Mouse (Mus musculus) testis, adult 2 months (tissue): ENCODE results near the gene Vkorc1.
A peak's percentile ranks its signal among the peaks of the same experiment; 100 is the strongest.

Source experiments
- CTCF ChIP-seq: fragments of 200-500 bp; IDR thresholded peaks from 2 replicates; pipeline ENCODE4 v1.5.1; 2012; ENCODE audit warnings: low read depth, mild to moderate bottlenecking, inconsistent platforms, low read length, moderate library complexity; ENCODE audit not compliant: control insufficient read depth, insufficient read depth, insufficient replicate concordance
- POLR2A ChIP-seq: fragments of 200-500 bp; IDR thresholded peaks from 2 replicates; pipeline ENCODE4 v1.6.1; 2012; ENCODE audit warnings: low read depth, mild to moderate bottlenecking, inconsistent platforms, low read length, moderate library complexity; ENCODE audit not compliant: control insufficient read depth

- TF ChIP-seq CTCF = peak; percentile 24; the same call in 1 of the 2 replicates
- TF ChIP-seq POLR2A = peak; percentile 60; the same call in 1 of the 2 replicates
Measured at GRCm38 (mm10) chr7:127895442-127895841, at the start of gene Vkorc1, which contains the start of gene Gm21974.
